Mouse (Mus musculus) hindbrain, postnatal 0 days (tissue): ENCODE measurements at regions not wholly inside any gene's neighbourhood (a gene's known extent, or its start where the extent isn't known, plus 50 kb on each side); places are given as distances from the start of the nearest gene placed in this dataset.
A peak's percentile ranks its signal among the peaks of the same experiment; 100 is the strongest.
"Not testable (repeated sequence)": the region's sequence is repeated elsewhere in the genome, so short reads cannot be mapped to it uniquely, and the experiment has no call there.

Source experiments
- ATAC-seq: fragments of 200-750 bp; cut with Nextera tagmentation; 2 replicates; pipeline ENCODE4 v1.8.0; 2017; ENCODE audit warnings: mild to moderate bottlenecking, moderate TSS enrichment, moderate library complexity
- DNase-seq: peaks from one replicate; pipeline ENCODE4 v3.0.0-alpha.2; 2015; ENCODE audit warnings: low spot score
- H3K27ac ChIP-seq: fragments of 300-500 bp; sonication (generic); 2 replicates; pipeline ENCODE4 v1.5.1; 2014; ENCODE audit warnings: mild to moderate bottlenecking
- H3K27me3 ChIP-seq: fragments of 300-500 bp; sonication (generic); 2 replicates; pipeline ENCODE4 v1.6.1; 2014; ENCODE audit warnings: low read length, mixed read lengths; ENCODE audit not compliant: insufficient read depth
- H3K36me3 ChIP-seq: fragments of 300-500 bp; sonication (generic); 2 replicates; pipeline ENCODE4 v1.6.1; 2014; ENCODE audit warnings: low read length, mixed read lengths; ENCODE audit not compliant: insufficient read depth
- H3K4me1 ChIP-seq: fragments of 300-500 bp; sonication (generic); 2 replicates; pipeline ENCODE4 v1.6.1; 2014; ENCODE audit warnings: antibody characterized with exemption, low read length, mixed read lengths; ENCODE audit not compliant: insufficient read depth
- H3K4me2 ChIP-seq: fragments of 300-500 bp; sonication (generic); 2 replicates; pipeline ENCODE4 v1.6.1; 2014; ENCODE audit warnings: low read depth, mild to moderate bottlenecking, low read length, moderate library complexity, mixed read lengths
- H3K4me3 ChIP-seq: fragments of 300-500 bp; sonication (generic); 2 replicates; pipeline ENCODE4 v1.5.1; 2014; ENCODE audit warnings: low read length
- H3K9ac ChIP-seq: fragments of 300-500 bp; sonication (generic); replicated peaks from 2 replicates; pipeline ENCODE4 v1.6.1; 2014; ENCODE audit warnings: mild to moderate bottlenecking, low read length, moderate library complexity, mixed read lengths
- H3K9me3 ChIP-seq: fragments of 300-500 bp; sonication (generic); 2 replicates; pipeline ENCODE4 v1.6.1; 2016; ENCODE audit warnings: low read length, mixed read lengths
- CTCF ChIP-seq: IDR thresholded peaks from 2 replicates; pipeline ENCODE4 v1.5.1; 2016; ENCODE audit warnings: antibody characterized with exemption, control low read depth, low read depth
- WGBS: fragments of 180-500 bp; shearing (Covaris S2); extraction: QIAGEN DNeasy Blood & Tissue Kit; methylation state at CpG from one replicate; pipeline ENCODE4 v1.1.7; 2014; 5-methylcytosine and 5-hydroxymethylcytosine counted together

GRCm38 (mm10) chr15:8832970-8833369, 122.4 kb upstream of the Slc1a3 start:
- H3K4me3 ChIP-seq: no peak overlapping the region
- no peak overlapping the region for H3K27ac ChIP-seq
- H3K4me1 ChIP-seq: no peaks in the 10 kb centered on the region
- no peaks in the 10 kb centered on the region for H3K27me3 ChIP-seq
- H3K9me3 ChIP-seq: no peaks in the 10 kb centered on the region
- no peaks in the 10 kb centered on the region for H3K36me3 ChIP-seq
- WGBS: 49% methylated on average over 1 of the region's 1 CpGs
- no peak overlapping the region for H3K4me2 ChIP-seq
- no peak for ATAC-seq
- no peak for DNase-seq
- no peak for TF ChIP-seq CTCF
- H3K9ac ChIP-seq: no peak overlapping the region

GRCm38 (mm10) chr15:8831720-8832620, 121.4 kb upstream of the Slc1a3 start:
- peak; percentile 32 for DNase-seq
- WGBS: 32% methylated on average over 13 of the region's 13 CpGs
- no peak overlapping the region for H3K9ac ChIP-seq

GRCm38 (mm10) chr15:8824861-8825260, 114.3 kb upstream of the Slc1a3 start:
- no peak for TF ChIP-seq CTCF
- Histone ChIP-seq H3K9ac (no peak overlapping the region), H3K4me3 (no peak overlapping the region), H3K27me3 (no peaks in the 10 kb centered on the region), H3K36me3 (no peaks in the 10 kb centered on the region), H3K4me1 (no peaks in the 10 kb centered on the region), H3K27ac (no peak overlapping the region), H3K9me3 (no peaks in the 10 kb centered on the region), H3K4me2 (no peak overlapping the region)
- WGBS: 75% methylated on average over 6 of the region's 6 CpGs
- DNase-seq: no peak
- ATAC-seq: no peak

More at GRCm38 (mm10) chr15:8831720-8832620, 121.4 kb upstream of the Slc1a3 start:
- H3K4me2 ChIP-seq: no peak overlapping the region
- H3K9me3 ChIP-seq: no peaks in the 10 kb centered on the region
- H3K4me1 ChIP-seq: no peaks in the 10 kb centered on the region
- H3K4me3 ChIP-seq: no peak overlapping the region
- TF ChIP-seq CTCF: no peak
- no peaks in the 10 kb centered on the region for H3K27me3 ChIP-seq
- no peak overlapping the region for H3K27ac ChIP-seq
- ATAC-seq: no peak
- H3K36me3 ChIP-seq: no peaks in the 10 kb centered on the region

- not testable (repeated sequence) for ATAC-seq, H3K9ac ChIP-seq, H3K36me3 ChIP-seq, DNase-seq, H3K4me3 ChIP-seq, H3K27me3 ChIP-seq, H3K9me3 ChIP-seq, H3K4me1 ChIP-seq, H3K27ac ChIP-seq, H3K4me2 ChIP-seq
- WGBS: 94% methylated on average over 3 of the region's 8 CpGs
Measured at GRCm38 (mm10) chr15:8822795-8823194, 112.2 kb upstream of the Slc1a3 start.

GRCm38 (mm10) chr15:8817542-8817941, 107.0 kb upstream of the Slc1a3 start:
- DNase-seq (no peak), ATAC-seq (0 out of 2 replicates have a peak, but pooled peaks have one; percentile 29)
- no peak overlapping the region for H3K4me3 ChIP-seq
- TF ChIP-seq CTCF: no peak
- no peaks in the 10 kb centered on the region for H3K4me1 ChIP-seq
- H3K9me3 ChIP-seq: no peaks in the 10 kb centered on the region
- no peak overlapping the region for H3K9ac ChIP-seq
- no peak overlapping the region for H3K27ac ChIP-seq
- H3K36me3 ChIP-seq: no peaks in the 10 kb centered on the region
- H3K27me3 ChIP-seq: no peaks in the 10 kb centered on the region
- H3K4me2 ChIP-seq: no peak overlapping the region
- WGBS: 45% methylated on average over 8 of the region's 8 CpGs

- DNase-seq: peak; percentile 30
- H3K27ac ChIP-seq: peak overlapping the region; percentile 72; the same call in 1 of the 2 replicates
Measured at GRCm38 (mm10) chr15:8816501-8817368, 106.2 kb upstream of the Slc1a3 start.

More at GRCm38 (mm10) chr15:8816501-8817368, 106.2 kb upstream of the Slc1a3 start:
- no peaks in the 10 kb centered on the region for H3K4me1 ChIP-seq
- no peak for TF ChIP-seq CTCF
- no peaks in the 10 kb centered on the region for H3K36me3 ChIP-seq
- H3K4me3 ChIP-seq: no peak overlapping the region
- H3K4me2 ChIP-seq: no peak overlapping the region
- 36% methylated on average over 10 of the region's 10 CpGs for WGBS
- no peaks in the 10 kb centered on the region for H3K9me3 ChIP-seq
- peak; percentile 53; the same call in 1 of the 2 replicates for ATAC-seq
- H3K9ac ChIP-seq: no peak overlapping the region
- no peaks in the 10 kb centered on the region for H3K27me3 ChIP-seq
